Mouse (Mus musculus) layer of hippocampus, adult 2 months (tissue): ENCODE measurements around the gene Mmp7. TPM values are rescaled to one million over a fixed set of nuclear protein-coding genes. Genes with fewer than 3 reads are reported as not detected.

Source experiments
- DNase-seq, 2 experiments: peaks; one replicate each; pipeline ENCODE4 v3.0.0; 2022; ENCODE audit warnings: low spot score in 2 of 2
- H3K27ac ChIP-seq: fragments of 200-600 bp; 2 replicates; pipeline ENCODE4 v1.8.1; 2022
- H3K4me3 ChIP-seq: fragments of 200-600 bp; 2 replicates; pipeline ENCODE4 v1.8.1; 2022; ENCODE audit warnings: mild to moderate bottlenecking
- CTCF ChIP-seq: fragments of 200-600 bp; conservative IDR thresholded peaks from 2 replicates; pipeline ENCODE4 v1.8.1; 2022; ENCODE audit warnings: antibody characterized with exemption, mild to moderate bottlenecking, moderate library complexity
- total RNA-seq, 2 experiments: library from RNA; stranded (reverse); gene quantifications; 2 replicates each; pipeline ENCODE4 v1.2.3; 2021

The Mmp7 gene
- total RNA-seq, 2 experiments from 2014 or later = not detected

DNA sequence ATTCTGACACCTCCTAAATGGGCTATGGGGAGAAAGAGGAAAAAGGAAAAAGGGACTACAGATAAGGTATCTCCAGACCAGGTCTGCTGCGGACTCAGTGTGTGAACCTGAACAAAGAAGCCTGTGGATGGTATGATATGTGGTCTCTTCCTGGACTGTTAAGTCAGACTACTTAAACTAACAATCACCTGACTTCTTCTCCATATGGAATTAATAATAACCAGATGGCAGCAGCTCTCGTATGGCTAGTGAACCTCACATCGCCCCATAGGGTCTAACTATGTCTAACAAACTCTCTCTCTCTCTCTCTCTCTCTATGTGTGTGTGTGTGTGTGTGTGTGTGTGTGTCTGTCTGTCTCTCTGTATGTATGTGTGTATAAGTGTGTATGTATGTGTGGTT is 2.1 kb downstream of the Mmp7 start:
- no peak for TF ChIP-seq CTCF
- Histone ChIP-seq H3K4me3 (no peak overlapping the region), H3K27ac (no peak overlapping the region)
- DNase-seq = no peak

GRCm38 (mm10) chr9:7695646-7696045 is 3.8 kb downstream of the Mmp7 start:
- no peak overlapping the region for H3K4me3 ChIP-seq
- H3K27ac ChIP-seq = no peak overlapping the region
- DNase-seq = no peak
- no peak for TF ChIP-seq CTCF

- no peak for DNase-seq
- Histone ChIP-seq H3K4me3 (no peak overlapping the region), H3K27ac (no peak overlapping the region)
- TF ChIP-seq CTCF = no peak
Observed at GRCm38 (mm10) chr9:7708698-7709097, 16.8 kb downstream of the Mmp7 start.

- H3K4me3 ChIP-seq = no peak overlapping the region
- DNase-seq = no peak
- TF ChIP-seq CTCF = no peak
- no peak overlapping the region for H3K27ac ChIP-seq
Observed at GRCm38 (mm10) chr9:7711196-7711595, 19.3 kb downstream of the Mmp7 start.

GRCm38 (mm10) chr9:7714062-7714907 is 22.4 kb downstream of the Mmp7 start:
- DNase-seq = peak; percentile 21 to 44
- Histone ChIP-seq H3K4me3 (no peak overlapping the region), H3K27ac (no peak overlapping the region)
- TF ChIP-seq CTCF = peak; percentile 90

- no peak overlapping the region for H3K4me3 ChIP-seq
- no peak for TF ChIP-seq CTCF
- DNase-seq = no peak
- H3K27ac ChIP-seq = no peak overlapping the region
Observed at GRCm38 (mm10) chr9:7714908-7715175, 23.0 kb downstream of the Mmp7 start.

DNA sequence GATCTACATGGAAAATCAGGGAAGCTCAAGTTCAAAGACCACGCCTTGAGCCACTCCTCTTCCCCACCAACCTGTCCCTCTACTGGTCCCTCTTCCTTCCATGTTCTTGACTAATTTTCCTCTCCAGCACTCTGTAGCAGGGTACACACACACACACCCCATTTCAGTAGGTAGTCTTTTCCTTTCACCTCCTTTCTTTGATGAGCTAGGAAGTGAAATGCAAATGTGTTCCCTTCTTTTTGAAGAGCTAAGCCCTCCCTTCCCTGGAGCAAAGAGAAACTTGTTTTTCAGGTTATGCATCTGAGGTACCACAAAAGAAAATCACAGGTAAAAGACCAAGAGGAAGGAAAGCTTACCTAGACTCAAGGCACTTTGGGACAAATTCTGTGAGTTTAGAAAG is 29.7 kb downstream of the Mmp7 start:
- DNase-seq = no peak
- TF ChIP-seq CTCF = no peak
- Histone ChIP-seq H3K27ac (no peak overlapping the region), H3K4me3 (no peak overlapping the region)

DNA sequence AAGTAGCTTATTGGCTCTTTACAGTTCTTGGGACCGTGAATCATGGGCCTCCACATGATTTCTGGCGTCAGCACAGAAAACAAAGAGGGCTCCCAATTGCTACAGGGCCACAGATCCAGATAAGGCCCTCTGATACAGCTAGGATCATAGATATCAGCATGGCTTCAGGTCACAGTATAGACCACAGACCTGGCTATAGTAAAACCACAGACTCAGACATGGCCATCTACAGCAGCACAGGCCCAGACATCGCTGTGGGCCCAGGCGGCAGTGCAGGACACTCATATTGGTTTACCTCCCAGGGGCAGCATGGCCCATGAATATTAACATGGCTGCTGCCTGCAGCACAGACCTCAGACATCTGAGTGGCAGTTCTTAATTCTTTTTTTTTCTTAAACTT is 37.1 kb downstream of the Mmp7 start:
- no peak overlapping the region for H3K27ac ChIP-seq
- no peak for DNase-seq
- H3K4me3 ChIP-seq = no peak overlapping the region
- no peak for TF ChIP-seq CTCF

GRCm38 (mm10) chr9:7742696-7743095 is 50.8 kb downstream of the Mmp7 start:
- TF ChIP-seq CTCF = no peak

GRCm38 (mm10) chr9:7744156-7744555 is 52.3 kb downstream of the Mmp7 start:
- no peak for DNase-seq
- Histone ChIP-seq H3K4me3 (no peak overlapping the region), H3K27ac (no peak overlapping the region)
- no peak for TF ChIP-seq CTCF

More at GRCm38 (mm10) chr9:7742696-7743095, 50.8 kb downstream of the Mmp7 start:
- DNase-seq = no peak
- H3K4me3 ChIP-seq = no peak overlapping the region
- no peak overlapping the region for H3K27ac ChIP-seq

DNA sequence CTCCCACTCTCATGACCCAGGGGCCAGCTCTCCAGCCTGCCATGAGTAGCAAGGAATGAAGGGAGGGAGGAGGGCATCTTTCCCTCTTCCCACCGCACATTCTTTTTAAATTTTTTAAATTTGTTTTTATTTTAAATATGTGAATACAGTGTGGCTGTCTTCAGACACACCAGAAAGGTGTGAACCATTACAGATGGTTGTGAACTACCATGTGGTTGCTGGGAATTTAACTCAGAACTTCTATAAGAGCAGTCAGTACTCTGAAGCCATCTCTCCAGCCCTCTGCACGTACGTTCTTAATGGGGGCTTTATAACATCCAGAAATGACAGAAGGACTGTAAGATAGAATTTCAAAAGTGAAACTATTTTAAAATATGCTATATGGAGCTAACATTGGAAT is 57.0 kb downstream of the Mmp7 start:
- no peak overlapping the region for H3K27ac ChIP-seq
- H3K4me3 ChIP-seq = no peak overlapping the region
- no peak for DNase-seq
- TF ChIP-seq CTCF = no peak

Other genes starting within 250 kb of the Mmp7 start
- gene Mmp3, start 246.3 kb upstream of the Mmp7 start, total RNA-seq = not detected
- gene Mmp10, start 189.7 kb upstream of the Mmp7 start, total RNA-seq = not detected
- not detected for gene Mmp8, start 133.6 kb upstream of the Mmp7 start, total RNA-seq
- not detected for gene Mmp27, start 120.7 kb upstream of the Mmp7 start, total RNA-seq
- gene Mmp20, start 63.9 kb upstream of the Mmp7 start, total RNA-seq = not detected
- 10 to 100 TPM in 1 of 2 experiments, 1 to 10 TPM in 1; 9.9 to 11.1 TPM for gene Tmem123, start 72.0 kb downstream of the Mmp7 start, total RNA-seq
- gene Birc2, start 145.0 kb downstream of the Mmp7 start, total RNA-seq = 10 to 100 TPM; 32.7 to 37.6 TPM
- gene Birc3, start 181.1 kb downstream of the Mmp7 start, total RNA-seq = 1 to 10 TPM; 1.1 to 3.0 TPM